Mouse (Mus musculus): Measurements from ENCODE around the gene Dvl1.
A peak's percentile ranks its signal among the peaks of the same experiment; 100 is the strongest.

The Dvl1 gene

GRCm38 (mm10) chr4:155846871-155847578, at the start of gene Dvl1:
Gene Dvl1 (plus strand): TSS chr4:155847402.
- DNase-seq (ENCODE audit: low read depth in 2 of 2, low spot score in 2 of 2) = peak; percentile 94 to 96

GRCm38 (mm10) chr4:155802075-155802474, 45.1 kb upstream of the Dvl1 start:
- DNase-seq (ENCODE audit: low read depth in 2 of 2, low spot score in 2 of 2) = no peak

GRCm38 (mm10) chr4:155802741-155803339, 44.4 kb upstream of the Dvl1 start, which contains the start of gene Mrpl20:
Gene Mrpl20 (plus strand): TSS chr4:155802878.
- peak in 1 of 2 experiments; percentile 28 for DNase-seq (ENCODE audit: low read depth in 2 of 2, low spot score in 2 of 2)

- peak; percentile 95 for DNase-seq (ENCODE audit: low read depth in 2 of 2, low spot score in 2 of 2)
Measured at GRCm38 (mm10) chr4:155803340-155804041, 43.7 kb upstream of the Dvl1 start.

GRCm38 (mm10) chr4:155807841-155808240, 39.4 kb upstream of the Dvl1 start:
- no peak for DNase-seq (ENCODE audit: low read depth in 2 of 2, low spot score in 2 of 2)

- peak; percentile 88 to 90 for DNase-seq (ENCODE audit: low read depth in 2 of 2, low spot score in 2 of 2)
Measured at GRCm38 (mm10) chr4:155811929-155812664, 35.1 kb upstream of the Dvl1 start, which contains the start of gene Ccnl2. Gene Ccnl2 (plus strand): TSS chr4:155812489.

GRCm38 (mm10) chr4:155812665-155813181, 34.5 kb upstream of the Dvl1 start:
- peak in 1 of 2 experiments; percentile 20 for DNase-seq (ENCODE audit: low read depth in 2 of 2, low spot score in 2 of 2)

- DNase-seq (ENCODE audit: low read depth in 2 of 2, low spot score in 2 of 2) = no peak
Measured at GRCm38 (mm10) chr4:155817533-155817932, 29.7 kb upstream of the Dvl1 start.

- DNase-seq (ENCODE audit: low read depth in 2 of 2, low spot score in 2 of 2) = peak in 1 of 2 experiments; percentile 29
Measured at GRCm38 (mm10) chr4:155821025-155821424, 26.2 kb upstream of the Dvl1 start.

GRCm38 (mm10) chr4:155823443-155823842, 23.8 kb upstream of the Dvl1 start:
- no peak for DNase-seq (ENCODE audit: low read depth in 2 of 2, low spot score in 2 of 2)

- no peak for DNase-seq (ENCODE audit: low read depth in 2 of 2, low spot score in 2 of 2)
Measured at GRCm38 (mm10) chr4:155829866-155830265, 17.3 kb upstream of the Dvl1 start.

GRCm38 (mm10) chr4:155830596-155830995, 16.6 kb upstream of the Dvl1 start:
- DNase-seq (ENCODE audit: low read depth in 2 of 2, low spot score in 2 of 2) = no peak

GRCm38 (mm10) chr4:155831205-155831766, 15.9 kb upstream of the Dvl1 start, which contains the start of gene Aurkaip1:
Gene Aurkaip1 (plus strand): TSS chr4:155831272.
- peak; percentile 87 to 88 for DNase-seq (ENCODE audit: low read depth in 2 of 2, low spot score in 2 of 2)

GRCm38 (mm10) chr4:155831831-155832230, 15.4 kb upstream of the Dvl1 start:
- peak in 1 of 2 experiments; percentile 10 for DNase-seq (ENCODE audit: low read depth in 2 of 2, low spot score in 2 of 2)

- no peak for DNase-seq (ENCODE audit: low read depth in 2 of 2, low spot score in 2 of 2)
Measured at GRCm38 (mm10) chr4:155832321-155832720, 14.9 kb upstream of the Dvl1 start.

- no peak for DNase-seq (ENCODE audit: low read depth in 2 of 2, low spot score in 2 of 2)
Measured at GRCm38 (mm10) chr4:155833234-155833633, 14.0 kb upstream of the Dvl1 start.

- peak; percentile 53 to 69 for DNase-seq (ENCODE audit: low read depth in 2 of 2, low spot score in 2 of 2)
Measured at GRCm38 (mm10) chr4:155833836-155834235, 13.4 kb upstream of the Dvl1 start.

GRCm38 (mm10) chr4:155837404-155838010, 9.7 kb upstream of the Dvl1 start:
- no peak for DNase-seq (ENCODE audit: low read depth in 2 of 2, low spot score in 2 of 2)

- no peak for DNase-seq (ENCODE audit: low read depth in 2 of 2, low spot score in 2 of 2)
Measured at GRCm38 (mm10) chr4:155838187-155839153, 8.7 kb upstream of the Dvl1 start.

Measured in CD8-positive naive resting alpha-beta T cell, adult 2 months (primary cell).